In genomic region chr11:104295656-104296055, GRCm38 (mm10) we compare ENCODE assay signal across 15 mouse cellular contexts.
DNase-seq lines count a peak whose midpoint lies in the region; ATAC-seq and TF ChIP-seq lines count a peak whose summit lies in the region.
"Had no signal": no experiment of that assay in that cellular context is flagged by ENCODE, and none has a peak within 500 bp of the region (broad histone marks: within the 10 kb centered on the region; RNA-seq: fewer than 3 reads in every experiment).

No protein-coding gene starts in this region.

- H3K27me3 ChIP-seq in heart, embryonic 10.5 days (ENCODE audit: insufficient read depth, poor library complexity, severe bottlenecking), result no peaks in the 10 kb centered on the region; the same call in 1 of the 2 replicates
- H3K27me3 ChIP-seq in liver, embryonic 11.5 days (replicated peaks; ENCODE audit: control insufficient read depth, insufficient read depth, low read length), result no peaks in the 10 kb centered on the region
- no peaks in the 10 kb centered on the region for H3K27me3 ChIP-seq in midbrain, postnatal 0 days (ENCODE audit: insufficient read depth, low read length)
- H3K27me3 ChIP-seq: embryonic facial prominence, embryonic 13.5 days; forebrain, embryonic 12.5 days had no signal

- no peak for DNase-seq in heart, embryonic 10.5 days (ENCODE audit: low spot score)
- DNase-seq in heart, postnatal 4 days, result no peak
- DNase-seq in liver, embryonic 11.5 days (ENCODE audit: low spot score), result no peak
- DNase-seq in liver (no peak), R1 (ENCODE audit: low read depth, low spot score) (peak; percentile 100)
- DNase-seq in mesoderm, embryonic 11.5 days (ENCODE audit: low read depth, low spot score), result peak; percentile 39
- DNase-seq in midbrain, postnatal 0 days (ENCODE audit: low spot score), result no peak
- DNase-seq: B cell, adult 2 months; cerebellum, adult 2 months; gastrocnemius, postnatal 14 days; left cerebral cortex, postnatal 4 days had no signal

- peaks cover 24% of the 10 kb centered on the region for H3K4me1 ChIP-seq in heart, embryonic 10.5 days
- peaks cover 37% of the 10 kb centered on the region for H3K4me1 ChIP-seq in liver, embryonic 11.5 days (replicated peaks; ENCODE audit: control insufficient read depth, insufficient read depth, low read length)
- no peaks in the 10 kb centered on the region for H3K4me1 ChIP-seq in midbrain, postnatal 0 days (ENCODE audit: insufficient read depth, low read length)
- H3K4me1 ChIP-seq: forebrain, embryonic 12.5 days had no signal

- no peak for TF ChIP-seq CTCF in midbrain, postnatal 0 days (IDR thresholded peaks at IDR 0.05)

- H3K9ac ChIP-seq in liver, embryonic 11.5 days (ENCODE audit: low read depth, low read length), result peak overlapping the region; percentile 28; the same call in 1 of the 2 replicates
- H3K9ac ChIP-seq in midbrain, postnatal 0 days (replicated peaks; ENCODE audit: low read length, poor library complexity, severe bottlenecking), result no peak overlapping the region
- H3K9ac ChIP-seq: embryonic facial prominence, embryonic 13.5 days; forebrain, embryonic 12.5 days had no signal

- H3K4me3 ChIP-seq in heart, embryonic 10.5 days, result no peak overlapping the region
- no peak overlapping the region for H3K4me3 ChIP-seq in liver, embryonic 11.5 days (ENCODE audit: low read depth, low read length)
- H3K4me3 ChIP-seq in midbrain, postnatal 0 days (ENCODE audit: low read depth, low read length), result no peak overlapping the region
- H3K4me3 ChIP-seq: embryonic facial prominence, embryonic 13.5 days; forebrain, embryonic 12.5 days had no signal

- no peaks in the 10 kb centered on the region for H3K36me3 ChIP-seq in heart, embryonic 10.5 days
- H3K36me3 ChIP-seq in liver, embryonic 11.5 days (ENCODE audit: control insufficient read depth, insufficient read depth, low read length), result no peaks in the 10 kb centered on the region
- H3K36me3 ChIP-seq in midbrain, postnatal 0 days (ENCODE audit: insufficient read depth, low read length), result peaks cover 59% of the 10 kb centered on the region
- H3K36me3 ChIP-seq: embryonic facial prominence, embryonic 13.5 days; forebrain, embryonic 12.5 days had no signal

- H3K9me3 ChIP-seq in heart, embryonic 10.5 days, result no peaks in the 10 kb centered on the region
- H3K9me3 ChIP-seq in liver, embryonic 11.5 days (ENCODE audit: control insufficient read depth, low read length), result no peaks in the 10 kb centered on the region
- no peaks in the 10 kb centered on the region for H3K9me3 ChIP-seq in midbrain, postnatal 0 days (ENCODE audit: low read length)
- H3K9me3 ChIP-seq: embryonic facial prominence, embryonic 13.5 days; forebrain, embryonic 12.5 days had no signal

- peak overlapping the region; percentile 79 for H3K27ac ChIP-seq in heart, embryonic 10.5 days
- peak overlapping the region; percentile 45; the same call in 1 of the 2 replicates for H3K27ac ChIP-seq in liver, embryonic 11.5 days (ENCODE audit: low read depth, low read length)
- no peak overlapping the region for H3K27ac ChIP-seq in midbrain, postnatal 0 days (ENCODE audit: low read depth, low read length)
- H3K27ac ChIP-seq: embryonic facial prominence, embryonic 13.5 days; forebrain, embryonic 12.5 days; macrophage had no signal

- no peak for ATAC-seq in liver, embryonic 11.5 days (replicated peaks; ENCODE audit: low FRiP score)
- no peak for ATAC-seq in midbrain, postnatal 0 days (ENCODE audit: low FRiP score)
- no peak for ATAC-seq in megakaryocyte progenitor cell, adult 5-6 weeks (replicated peaks; ENCODE audit: poor library complexity)

- H3K4me2 ChIP-seq in liver, embryonic 11.5 days, result peak overlapping the region; percentile 36; the same call in 1 of the 2 replicates
- H3K4me2 ChIP-seq in midbrain, postnatal 0 days (ENCODE audit: low read depth, low read length, poor library complexity, severe bottlenecking), result no peak overlapping the region
- H3K4me2 ChIP-seq: embryonic facial prominence, embryonic 13.5 days; forebrain, embryonic 12.5 days had no signal

- 26% methylated on average over 6 of the region's 6 CpGs for WGBS in heart, embryonic 10.5 days
- 18% methylated on average over 6 of the region's 6 CpGs for WGBS in liver, embryonic 11.5 days
- WGBS in midbrain, postnatal 0 days, result 53% methylated on average over 6 of the region's 6 CpGs

Comparison
In these comparisons a context has a peak if more than half of its experiments do, and no peak if none do; other contexts are left out.
1. DNase-seq: peak in R1 (single experiment) and mesoderm, embryonic 11.5 days (single experiment); none in heart, embryonic 10.5 days (single experiment), heart, postnatal 4 days (single experiment), liver, embryonic 11.5 days (single experiment), liver (single experiment) and midbrain, postnatal 0 days (single experiment).